Mouse (Mus musculus): ENCODE measurements around the gene Mpv17l2. TPM values are rescaled to one million over a fixed set of nuclear protein-coding genes. Genes with fewer than 3 reads are reported as not detected.

The Mpv17l2 gene
- polyA plus RNA-seq, 1 experiment, result 17.7 TPM

GRCm38 (mm10) chr8:70723486-70724210, 37.1 kb downstream of the Mpv17l2 start, which contains the start of gene Pde4c:
TSS of gene Pde4c (plus strand) at chr8:70723720.
- Histone ChIP-seq H3K9ac (ENCODE audit: low read depth, poor library complexity, severe bottlenecking) (no peak within 1 kb of the TSS), H3K9me3 (replicated peaks; ENCODE audit: control insufficient read depth, insufficient read depth, low read length, poor library complexity, severe bottlenecking) (no peaks in the 10 kb centered on the region), H3K4me1 (ENCODE audit: control insufficient read depth, insufficient read depth, low read length) (no peaks in the 10 kb centered on the region), H3K27ac (ENCODE audit: insufficient read depth, low read length) (no peak within 1 kb of the TSS), H3K4me3 (ENCODE audit: low read depth, low read length) (peak within 1 kb of the TSS; percentile 2; the same call in 1 of the 2 replicates), H3K27me3 (ENCODE audit: control insufficient read depth, insufficient read depth, low read length, poor library complexity, severe bottlenecking) (no peaks in the 10 kb centered on the region), H3K36me3 (ENCODE audit: control insufficient read depth, insufficient read depth, low read length, poor library complexity, severe bottlenecking) (no peaks in the 10 kb centered on the region)
- no peak for TF ChIP-seq CTCF (IDR thresholded peaks at IDR 0.05; ENCODE audit: low read depth, low read length)
- no peak for TF ChIP-seq EP300 (IDR thresholded peaks at IDR 0.05; ENCODE audit: insufficient read depth, low read depth, low read length)
- no peak for TF ChIP-seq POLR2A (IDR thresholded peaks at IDR 0.05; ENCODE audit: insufficient read depth, low read length)

DNA sequence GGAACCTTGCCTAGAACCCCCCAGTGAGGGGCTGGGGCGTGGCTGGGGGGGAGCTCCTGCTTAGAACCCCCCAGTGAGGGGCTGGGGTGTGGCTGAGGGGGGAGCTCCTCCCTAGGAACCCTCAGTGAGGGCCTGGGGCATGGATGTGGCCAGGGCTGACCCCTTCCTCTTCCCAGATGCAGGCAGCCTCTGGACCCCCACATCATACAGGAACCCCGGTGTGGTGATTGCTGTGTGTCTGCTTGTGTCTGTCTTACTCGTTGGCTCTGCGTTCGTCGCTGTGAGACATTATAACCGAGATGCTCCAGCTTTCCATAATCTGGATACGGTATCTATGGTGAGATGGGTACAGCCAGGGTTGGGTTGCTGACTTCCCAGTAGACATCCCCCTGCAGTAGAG, 39.1 kb downstream of the Mpv17l2 start:
- Histone ChIP-seq H3K27me3 (ENCODE audit: control insufficient read depth, insufficient read depth, low read length, poor library complexity, severe bottlenecking) (no peaks in the 10 kb centered on the region), H3K9me3 (replicated peaks; ENCODE audit: control insufficient read depth, insufficient read depth, low read length, poor library complexity, severe bottlenecking) (no peaks in the 10 kb centered on the region), H3K4me3 (ENCODE audit: low read depth, low read length) (no peak overlapping the region), H3K9ac (ENCODE audit: low read depth, poor library complexity, severe bottlenecking) (no peak overlapping the region), H3K36me3 (ENCODE audit: control insufficient read depth, insufficient read depth, low read length, poor library complexity, severe bottlenecking) (no peaks in the 10 kb centered on the region), H3K4me1 (ENCODE audit: control insufficient read depth, insufficient read depth, low read length) (no peaks in the 10 kb centered on the region), H3K27ac (ENCODE audit: insufficient read depth, low read length) (no peak overlapping the region)
- TF ChIP-seq CTCF (IDR thresholded peaks at IDR 0.05; ENCODE audit: low read depth, low read length) (no peak), EP300 (IDR thresholded peaks at IDR 0.05; ENCODE audit: insufficient read depth, low read depth, low read length) (no peak), POLR2A (IDR thresholded peaks at IDR 0.05; ENCODE audit: insufficient read depth, low read length) (no peak)

GRCm38 (mm10) chr8:70720739-70721138, 40.0 kb downstream of the Mpv17l2 start:
- Histone ChIP-seq H3K4me1 (ENCODE audit: control insufficient read depth, insufficient read depth, low read length) (no peaks in the 10 kb centered on the region), H3K27ac (ENCODE audit: insufficient read depth, low read length) (no peak overlapping the region), H3K9ac (ENCODE audit: low read depth, poor library complexity, severe bottlenecking) (no peak overlapping the region), H3K9me3 (replicated peaks; ENCODE audit: control insufficient read depth, insufficient read depth, low read length, poor library complexity, severe bottlenecking) (no peaks in the 10 kb centered on the region), H3K27me3 (ENCODE audit: control insufficient read depth, insufficient read depth, low read length, poor library complexity, severe bottlenecking) (no peaks in the 10 kb centered on the region), H3K36me3 (ENCODE audit: control insufficient read depth, insufficient read depth, low read length, poor library complexity, severe bottlenecking) (no peaks in the 10 kb centered on the region), H3K4me3 (ENCODE audit: low read depth, low read length) (no peak overlapping the region)
- TF ChIP-seq CTCF (IDR thresholded peaks at IDR 0.05; ENCODE audit: low read depth, low read length) (peak; percentile 95), EP300 (IDR thresholded peaks at IDR 0.05; ENCODE audit: insufficient read depth, low read depth, low read length) (no peak)

DNA sequence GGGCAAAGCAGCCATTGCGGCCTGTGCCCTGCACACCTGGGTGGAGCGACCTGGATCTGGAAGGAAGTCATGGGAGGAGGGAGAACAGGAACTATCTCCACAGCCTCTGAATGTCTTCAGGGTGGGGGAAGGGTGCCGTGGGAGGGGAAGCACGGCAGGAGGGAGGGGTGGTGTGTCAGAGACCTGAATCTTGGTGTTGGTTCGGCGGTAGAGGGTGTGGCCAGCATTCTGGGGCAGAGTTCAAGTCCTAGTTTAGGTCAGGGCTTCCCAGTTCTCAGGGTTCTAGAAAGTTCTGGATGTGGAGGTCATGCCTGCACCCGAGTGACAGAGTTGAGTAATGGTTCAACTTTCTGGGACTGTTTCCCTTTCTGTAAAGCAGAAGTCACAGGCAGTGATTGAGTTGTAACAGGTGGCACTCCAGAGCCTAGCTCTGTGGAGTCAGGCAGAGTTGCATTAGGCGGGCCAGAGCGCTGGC, 40.9 kb downstream of the Mpv17l2 start:
- H3K9me3 ChIP-seq (replicated peaks; ENCODE audit: control insufficient read depth, insufficient read depth, low read length, poor library complexity, severe bottlenecking), result no peaks in the 10 kb centered on the region
- H3K9ac ChIP-seq (ENCODE audit: low read depth, poor library complexity, severe bottlenecking), result no peak overlapping the region

DNA sequence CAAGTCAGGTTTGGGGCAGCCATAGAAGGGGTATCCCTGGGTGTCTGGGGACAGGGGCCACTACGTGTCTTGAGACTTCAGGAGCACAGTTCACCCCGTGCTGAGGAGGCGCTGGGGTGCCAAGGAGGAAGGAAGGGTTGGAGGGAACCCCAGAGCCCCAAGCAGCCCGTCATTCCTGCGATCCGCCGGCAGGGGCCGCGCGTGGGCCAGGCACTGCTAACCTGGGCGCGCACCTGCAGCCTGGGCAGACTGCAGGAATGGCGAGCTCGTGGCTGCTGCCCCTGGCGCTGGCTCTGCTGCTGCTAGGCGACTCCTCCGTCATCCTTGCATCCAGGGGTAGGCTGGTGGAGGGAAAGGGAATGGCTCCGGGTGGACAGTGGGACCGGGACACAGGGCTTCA, 42.4 kb downstream of the Mpv17l2 start, which contains the start of gene Gm3336:
Gm3336 (plus strand) TSS at position 247 of the 400 bp plus-strand sequence.
- TF ChIP-seq EP300 (IDR thresholded peaks at IDR 0.05; ENCODE audit: insufficient read depth, low read depth, low read length) (no peak), CTCF (IDR thresholded peaks at IDR 0.05; ENCODE audit: low read depth, low read length) (peak; percentile 81), POLR2A (IDR thresholded peaks at IDR 0.05; ENCODE audit: insufficient read depth, low read length) (no peak)
- Histone ChIP-seq H3K4me3 (ENCODE audit: low read depth, low read length) (peak within 1 kb of the TSS; percentile 13), H3K9ac (ENCODE audit: low read depth, poor library complexity, severe bottlenecking) (peak within 1 kb of the TSS; percentile 19; the same call in 1 of the 2 replicates)

More for the DNA sequence above, 40.9 kb downstream of the Mpv17l2 start:
- no peaks in the 10 kb centered on the region for H3K36me3 ChIP-seq (ENCODE audit: control insufficient read depth, insufficient read depth, low read length, poor library complexity, severe bottlenecking)
- H3K4me3 ChIP-seq (ENCODE audit: low read depth, low read length), result no peak overlapping the region
- H3K27me3 ChIP-seq (ENCODE audit: control insufficient read depth, insufficient read depth, low read length, poor library complexity, severe bottlenecking), result no peaks in the 10 kb centered on the region
- TF ChIP-seq POLR2A (IDR thresholded peaks at IDR 0.05; ENCODE audit: insufficient read depth, low read length) (no peak), EP300 (IDR thresholded peaks at IDR 0.05; ENCODE audit: insufficient read depth, low read depth, low read length) (no peak), CTCF (IDR thresholded peaks at IDR 0.05; ENCODE audit: low read depth, low read length) (no peak)
- no peaks in the 10 kb centered on the region for H3K4me1 ChIP-seq (ENCODE audit: control insufficient read depth, insufficient read depth, low read length)
- H3K27ac ChIP-seq (ENCODE audit: insufficient read depth, low read length), result no peak overlapping the region

More for the DNA sequence above, 42.4 kb downstream of the Mpv17l2 start, which contains the start of gene Gm3336:
- H3K27me3 ChIP-seq (ENCODE audit: control insufficient read depth, insufficient read depth, low read length, poor library complexity, severe bottlenecking), result no peaks in the 10 kb centered on the region
- no peak within 1 kb of the TSS for H3K27ac ChIP-seq (ENCODE audit: insufficient read depth, low read length)
- H3K9me3 ChIP-seq (replicated peaks; ENCODE audit: control insufficient read depth, insufficient read depth, low read length, poor library complexity, severe bottlenecking), result no peaks in the 10 kb centered on the region
- H3K36me3 ChIP-seq (ENCODE audit: control insufficient read depth, insufficient read depth, low read length, poor library complexity, severe bottlenecking), result no peaks in the 10 kb centered on the region
- H3K4me1 ChIP-seq (ENCODE audit: control insufficient read depth, insufficient read depth, low read length), result no peaks in the 10 kb centered on the region

Data from ES-Bruce4 (cell line).